Mouse (Mus musculus): ENCODE data around the gene Plpp7.

DNA sequence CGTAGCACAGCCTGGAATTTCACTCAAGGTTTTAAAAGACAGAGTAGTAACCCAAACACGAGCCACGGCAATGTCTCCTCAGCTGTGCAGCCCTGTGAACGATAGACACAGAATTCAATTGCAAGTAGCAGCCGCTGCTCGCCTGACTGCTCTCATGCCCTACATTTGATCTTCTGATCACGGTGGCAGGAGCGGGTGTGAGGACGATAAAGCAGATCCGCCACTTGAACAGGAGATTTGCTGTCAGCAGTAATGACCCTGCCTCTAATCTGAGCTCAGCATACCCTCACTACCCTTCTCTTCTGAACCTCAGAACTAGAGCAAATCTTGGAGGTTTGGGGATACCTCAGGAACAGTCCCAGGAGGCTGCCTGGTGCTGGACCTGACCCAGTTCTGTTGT lies 49.3 kb upstream of the Plpp7 start:
- no peak for TF ChIP-seq CTCF (IDR thresholded peaks at IDR 0.05; ENCODE audit: extremely low read depth, insufficient read length, insufficient replicate concordance, low read depth, low read length)
- TF ChIP-seq POLR2A (IDR thresholded peaks at IDR 0.05; ENCODE audit: low read depth, low read length), result no peak
